Mouse (Mus musculus) limb, embryonic 15.5 days (tissue): ENCODE results near the gene Rsph14. TPM values are rescaled to one million over a fixed set of nuclear protein-coding genes. Genes with fewer than 3 reads are reported as not detected.
A peak's percentile ranks its signal among the peaks of the same experiment; 100 is the strongest.

Experiments
- ATAC-seq: fragments of 200-750 bp; cut with Nextera tagmentation; 2 replicates; pipeline ENCODE4 v1.8.0; 2017; ENCODE audit warnings: low read depth, moderate TSS enrichment; ENCODE audit not compliant: insufficient number of reproducible peaks, low FRiP score, low TSS enrichment
- H3K27ac ChIP-seq: fragments of 300-500 bp; sonication (generic); 2 replicates; pipeline ENCODE4 v1.5.1; 2015; ENCODE audit warnings: moderate library complexity, mild to moderate bottlenecking, inconsistent platforms
- H3K27me3 ChIP-seq: fragments of 300-500 bp; sonication (generic); 2 replicates; pipeline ENCODE4 v1.6.1; 2015; ENCODE audit warnings: inconsistent platforms
- H3K36me3 ChIP-seq: fragments of 300-500 bp; sonication (generic); 2 replicates; pipeline ENCODE4 v1.6.1; 2015; ENCODE audit warnings: inconsistent platforms
- H3K4me1 ChIP-seq: fragments of 300-500 bp; sonication (generic); 2 replicates; pipeline ENCODE4 v1.6.1; 2015; ENCODE audit warnings: inconsistent platforms
- H3K4me2 ChIP-seq: fragments of 300-500 bp; sonication (generic); 2 replicates; pipeline ENCODE4 v1.6.1; 2015; ENCODE audit warnings: mild to moderate bottlenecking, inconsistent platforms
- H3K4me3 ChIP-seq: fragments of 300-500 bp; sonication (generic); 2 replicates; pipeline ENCODE4 v1.5.1; 2015; ENCODE audit warnings: mild to moderate bottlenecking, inconsistent platforms
- H3K9ac ChIP-seq: fragments of 300-500 bp; sonication (generic); 2 replicates; pipeline ENCODE4 v1.6.1; 2015; ENCODE audit warnings: inconsistent platforms
- H3K9me3 ChIP-seq: fragments of 300-500 bp; sonication (generic); 2 replicates; pipeline ENCODE4 v1.6.1; 2016; ENCODE audit warnings: inconsistent platforms
- WGBS: fragments of 180-500 bp; shearing (Covaris S2); methylation state at CpG from one replicate; pipeline ENCODE4 v1.1.7; 2015; 5-methylcytosine and 5-hydroxymethylcytosine counted together
- polyA plus RNA-seq: library from polyadenylated mRNA; unstranded; fragments of >200 nt; fragmentation: Nextera tagmentation; extraction: Ambion mirVana; gene quantifications from 2 replicates; pipeline ENCODE4 v1.2.1, GENCODE M21; 2015

Gene Rsph14
- polyA plus RNA-seq, 1 experiment from 2014 or later = not detected

DNA sequence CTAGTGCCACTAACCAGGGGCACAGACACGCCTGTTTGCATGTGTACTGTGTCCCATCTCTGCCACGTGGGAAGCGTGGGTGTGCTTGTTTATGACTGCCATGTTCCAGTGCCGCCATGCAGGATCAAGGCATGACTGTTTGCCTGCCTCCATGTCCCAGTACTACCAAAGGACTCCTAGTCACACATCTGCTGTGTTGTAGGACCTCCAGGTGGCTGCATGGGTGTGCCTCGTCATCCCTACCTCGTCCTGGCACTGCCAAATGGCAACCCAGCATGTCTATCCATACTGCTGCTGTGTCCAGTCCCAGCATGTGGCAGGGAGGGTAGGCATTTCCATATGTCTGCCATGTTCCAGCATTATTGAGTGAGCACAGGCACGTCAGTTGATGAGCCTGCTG lies 104.1 kb downstream of the Rsph14 start:
- 85% methylated on average over 7 of the region's 7 CpGs for WGBS

DNA sequence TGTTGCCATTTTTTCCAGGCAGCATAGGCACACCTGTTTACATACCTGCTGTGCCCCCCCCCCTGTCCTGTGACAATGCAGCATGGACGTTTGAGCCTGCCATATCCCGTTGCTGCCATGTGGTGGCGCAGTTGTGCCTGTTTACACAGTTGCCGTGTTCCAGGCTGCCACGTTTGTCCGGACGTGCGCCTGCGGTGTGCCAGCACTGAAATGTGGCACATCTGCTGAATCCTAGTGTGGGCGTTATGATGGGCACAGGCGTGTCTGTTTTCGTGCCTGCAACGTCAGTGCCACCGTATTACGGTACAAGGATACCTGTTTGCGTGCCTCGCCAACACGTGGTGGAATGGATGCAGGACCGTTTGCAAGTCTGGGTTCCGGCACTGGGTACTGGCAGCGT lies 107.1 kb downstream of the Rsph14 start:
- no peak overlapping the region for H3K9ac ChIP-seq
- no peak overlapping the region for H3K27ac ChIP-seq
- no peaks in the 10 kb centered on the region for H3K27me3 ChIP-seq
- H3K4me3 ChIP-seq = peak overlapping the region; percentile 5; the same call in 1 of the 2 replicates
- WGBS = 13% methylated on average over 21 of the region's 21 CpGs
- no peak for ATAC-seq
- no peaks in the 10 kb centered on the region for H3K36me3 ChIP-seq
- H3K4me2 ChIP-seq = peak overlapping the region; percentile 43
- H3K9me3 ChIP-seq = no peaks in the 10 kb centered on the region
- H3K4me1 ChIP-seq = peaks cover 10% of the 10 kb centered on the region

More for the DNA sequence above, 104.1 kb downstream of the Rsph14 start:
- H3K4me2 ChIP-seq = no peak overlapping the region
- no peak for ATAC-seq
- no peaks in the 10 kb centered on the region for H3K27me3 ChIP-seq
- H3K9ac ChIP-seq = no peak overlapping the region
- H3K4me3 ChIP-seq = no peak overlapping the region
- H3K36me3 ChIP-seq = no peaks in the 10 kb centered on the region
- peaks cover 6% of the 10 kb centered on the region for H3K4me1 ChIP-seq
- H3K27ac ChIP-seq = no peak overlapping the region
- H3K9me3 ChIP-seq = no peaks in the 10 kb centered on the region

DNA sequence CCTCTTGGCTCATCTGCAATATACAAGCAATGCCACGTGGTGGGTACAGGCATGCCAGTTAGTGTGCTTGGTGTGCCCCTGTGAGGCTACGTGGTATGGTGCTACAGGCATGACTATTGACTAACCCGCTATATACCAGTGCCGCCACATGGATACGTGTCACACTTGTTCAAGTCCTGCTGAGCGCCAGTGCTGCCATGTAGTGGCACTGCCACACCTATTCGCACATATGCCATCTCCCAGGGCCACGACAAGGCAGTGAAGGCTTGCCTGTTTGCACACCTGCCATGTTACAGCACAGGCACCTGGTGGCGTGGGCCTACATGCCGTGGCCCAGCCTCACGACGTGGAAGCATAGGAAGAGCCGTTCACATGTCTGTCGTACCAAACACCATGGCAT lies 108.1 kb downstream of the Rsph14 start:
- H3K9me3 ChIP-seq = no peaks in the 10 kb centered on the region
- no peaks in the 10 kb centered on the region for H3K36me3 ChIP-seq
- no peak overlapping the region for H3K27ac ChIP-seq
- ATAC-seq = no peak
- WGBS = 90% methylated on average over 14 of the region's 14 CpGs
- H3K4me1 ChIP-seq = peaks cover 10% of the 10 kb centered on the region
- H3K27me3 ChIP-seq = no peaks in the 10 kb centered on the region
- H3K9ac ChIP-seq = no peak overlapping the region
- H3K4me2 ChIP-seq = no peak overlapping the region
- H3K4me3 ChIP-seq = no peak overlapping the region

DNA sequence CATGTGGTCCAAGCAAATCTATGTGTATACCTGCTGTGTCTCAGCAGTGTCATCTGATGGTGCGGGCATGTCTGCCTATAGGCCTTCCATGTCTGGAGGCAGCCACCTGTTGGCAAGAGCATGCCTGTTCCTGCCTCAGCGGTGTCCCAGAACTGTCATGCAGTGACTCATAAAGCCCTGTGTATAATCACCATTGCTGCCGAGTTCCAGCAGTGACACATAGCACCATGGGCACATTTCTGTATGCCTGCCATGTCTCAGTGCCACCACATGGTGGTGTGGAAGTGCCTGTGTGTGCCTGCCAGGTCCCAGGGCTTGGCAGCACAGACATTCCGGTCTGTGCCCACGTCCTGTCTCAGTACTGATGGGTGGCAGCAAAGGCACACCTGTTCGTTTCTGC lies 109.6 kb downstream of the Rsph14 start:
- no peak overlapping the region for H3K4me3 ChIP-seq
- 52% methylated on average over 6 of the region's 6 CpGs for WGBS
- no peak overlapping the region for H3K4me2 ChIP-seq
- no peaks in the 10 kb centered on the region for H3K36me3 ChIP-seq
- no peak for ATAC-seq
- no peak overlapping the region for H3K27ac ChIP-seq
- H3K9ac ChIP-seq = no peak overlapping the region
- peaks cover 10% of the 10 kb centered on the region for H3K4me1 ChIP-seq
- no peaks in the 10 kb centered on the region for H3K9me3 ChIP-seq
- no peaks in the 10 kb centered on the region for H3K27me3 ChIP-seq

DNA sequence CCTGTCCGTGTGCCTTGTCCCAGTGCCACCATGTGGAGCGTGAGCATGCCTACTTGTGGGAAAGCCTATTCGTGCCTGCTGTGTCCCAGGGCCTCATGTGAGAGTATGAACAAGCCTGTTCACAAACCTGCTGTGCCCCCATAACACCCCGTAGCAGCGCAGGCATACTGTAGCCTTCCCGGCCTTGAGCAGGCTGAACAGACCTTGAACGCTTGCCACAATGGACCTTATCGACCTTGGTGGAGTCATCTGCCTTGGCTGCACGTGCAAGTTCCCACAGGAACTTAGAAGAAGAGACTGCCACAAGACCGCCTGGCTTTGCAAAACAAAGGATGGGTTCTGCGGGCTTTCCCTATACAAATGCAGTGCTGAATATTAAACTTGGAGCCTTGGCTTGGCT lies 110.8 kb downstream of the Rsph14 start:
- H3K4me1 ChIP-seq = peaks cover 10% of the 10 kb centered on the region
- 88% methylated on average over 11 of the region's 11 CpGs for WGBS
- no peak overlapping the region for H3K4me3 ChIP-seq
- H3K4me2 ChIP-seq = no peak overlapping the region
- H3K9me3 ChIP-seq = no peaks in the 10 kb centered on the region
- no peaks in the 10 kb centered on the region for H3K36me3 ChIP-seq
- H3K27me3 ChIP-seq = no peaks in the 10 kb centered on the region
- H3K27ac ChIP-seq = no peak overlapping the region
- no peak for ATAC-seq
- H3K9ac ChIP-seq = no peak overlapping the region

DNA sequence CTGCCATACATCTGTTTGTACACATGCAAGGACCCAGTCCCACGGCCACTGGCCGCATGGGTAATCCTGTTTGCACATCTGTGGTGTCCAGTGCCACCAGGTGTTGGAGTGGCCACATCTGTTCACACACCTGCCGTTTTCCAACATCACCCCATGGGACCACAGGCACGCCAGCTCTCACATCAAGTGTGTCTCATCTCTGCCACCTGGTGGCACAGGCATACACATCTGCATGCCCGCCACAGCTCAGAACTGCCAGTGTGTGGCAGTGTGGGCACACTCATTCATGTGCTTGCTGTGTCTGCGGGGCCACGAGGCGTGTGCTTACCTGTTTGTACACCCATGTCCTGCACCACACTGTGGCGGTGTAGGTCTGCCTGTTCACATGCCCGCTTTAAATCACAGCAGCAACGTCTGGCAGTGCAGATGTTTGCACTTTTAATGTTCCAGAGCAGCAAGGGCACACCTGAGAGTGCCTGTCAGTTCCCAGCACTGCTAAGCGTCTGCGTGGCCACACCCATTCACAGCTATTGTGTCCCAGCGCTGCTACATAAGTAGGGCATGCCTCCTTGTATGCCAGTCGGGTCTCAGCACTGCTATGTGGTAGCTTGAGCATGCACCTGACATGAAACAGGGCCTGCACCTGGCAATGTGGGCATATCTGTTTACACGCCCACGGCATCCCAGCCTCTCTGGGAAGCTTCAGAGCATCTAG lies 111.4 kb downstream of the Rsph14 start:
- H3K4me3 ChIP-seq = no peak overlapping the region
- peaks cover 10% of the 10 kb centered on the region for H3K4me1 ChIP-seq
- no peaks in the 10 kb centered on the region for H3K27me3 ChIP-seq
- no peaks in the 10 kb centered on the region for H3K36me3 ChIP-seq
- WGBS = 39% methylated on average over 17 of the region's 17 CpGs
- no peak overlapping the region for H3K27ac ChIP-seq
- H3K9ac ChIP-seq = no peak overlapping the region
- no peak overlapping the region for H3K4me2 ChIP-seq
- H3K9me3 ChIP-seq = no peaks in the 10 kb centered on the region
- ATAC-seq = no peak

DNA sequence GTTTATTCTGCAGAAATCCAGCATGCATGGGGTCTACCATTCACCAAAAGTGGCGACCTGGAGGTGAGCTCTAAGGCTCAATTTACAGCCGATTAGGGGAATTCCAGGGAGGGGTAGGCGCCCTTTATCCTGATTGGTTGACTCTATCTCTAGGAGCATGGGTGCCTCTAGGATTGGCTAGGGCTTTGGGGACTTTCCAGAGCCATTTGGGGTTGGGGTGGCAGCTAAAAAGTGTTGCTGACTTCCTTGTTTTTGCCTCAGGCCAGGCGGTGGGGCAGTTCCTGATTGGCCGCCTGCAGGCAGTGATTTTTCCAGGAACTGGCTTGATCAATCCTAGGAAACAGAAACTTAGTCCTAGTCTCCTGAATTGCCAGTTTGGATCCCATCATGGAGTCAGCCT lies 113.1 kb downstream of the Rsph14 start:
- ATAC-seq = no peak

DNA sequence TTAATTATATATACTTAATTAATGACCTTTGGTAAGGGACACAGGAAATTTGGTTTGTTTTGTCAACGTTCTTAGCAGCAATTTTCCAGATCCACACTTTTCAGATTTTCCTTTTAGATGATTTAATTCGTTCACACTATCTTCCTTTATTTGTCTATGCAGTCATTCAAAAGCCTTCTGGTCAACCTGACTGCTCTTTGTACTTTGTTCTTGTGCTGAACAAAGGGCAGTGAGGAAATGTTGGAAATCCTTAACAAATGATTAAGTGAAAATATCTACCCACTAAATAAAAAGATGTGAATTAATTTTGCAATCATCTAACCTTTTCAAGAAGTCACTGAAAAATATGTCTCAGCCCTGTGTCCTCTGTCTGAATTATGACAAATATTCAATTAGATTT lies 124.0 kb downstream of the Rsph14 start:
- no peak overlapping the region for H3K4me3 ChIP-seq
- ATAC-seq = no peak
- no peaks in the 10 kb centered on the region for H3K4me1 ChIP-seq
- no peaks in the 10 kb centered on the region for H3K36me3 ChIP-seq
- no peak overlapping the region for H3K4me2 ChIP-seq
- H3K9ac ChIP-seq = no peak overlapping the region
- no peaks in the 10 kb centered on the region for H3K27me3 ChIP-seq
- H3K9me3 ChIP-seq = no peaks in the 10 kb centered on the region
- no peak overlapping the region for H3K27ac ChIP-seq
- WGBS = 77% methylated on average over 2 of the region's 2 CpGs

More for the DNA sequence above, 113.1 kb downstream of the Rsph14 start:
- H3K9me3 ChIP-seq = no peaks in the 10 kb centered on the region
- H3K4me1 ChIP-seq = peaks cover 4% of the 10 kb centered on the region; the same call in 1 of the 2 replicates
- H3K27me3 ChIP-seq = no peaks in the 10 kb centered on the region
- 35% methylated on average over 5 of the region's 5 CpGs for WGBS
- H3K4me2 ChIP-seq = no peak overlapping the region
- no peaks in the 10 kb centered on the region for H3K36me3 ChIP-seq
- no peak overlapping the region for H3K9ac ChIP-seq
- H3K27ac ChIP-seq = no peak overlapping the region
- H3K4me3 ChIP-seq = no peak overlapping the region

Other genes starting within 250 kb of the Rsph14 start
- gene Gnaz, start 65.4 kb downstream of the Rsph14 start, polyA plus RNA-seq = 3.3 and 3.6 TPM in 2 replicates
- 6.3 and 6.7 TPM in 2 replicates for gene Rab36, start 4.5 kb upstream of the Rsph14 start, polyA plus RNA-seq
- gene Bcr, start 28.0 kb upstream of the Rsph14 start, polyA plus RNA-seq = 7.5 and 7.6 TPM in 2 replicates
- 28.3 and 31.7 TPM in 2 replicates for gene Specc1l, start 179.5 kb upstream of the Rsph14 start, polyA plus RNA-seq